Comparison of ENCODE assay signal across 8 mouse cellular contexts in the genomic region with DNA sequence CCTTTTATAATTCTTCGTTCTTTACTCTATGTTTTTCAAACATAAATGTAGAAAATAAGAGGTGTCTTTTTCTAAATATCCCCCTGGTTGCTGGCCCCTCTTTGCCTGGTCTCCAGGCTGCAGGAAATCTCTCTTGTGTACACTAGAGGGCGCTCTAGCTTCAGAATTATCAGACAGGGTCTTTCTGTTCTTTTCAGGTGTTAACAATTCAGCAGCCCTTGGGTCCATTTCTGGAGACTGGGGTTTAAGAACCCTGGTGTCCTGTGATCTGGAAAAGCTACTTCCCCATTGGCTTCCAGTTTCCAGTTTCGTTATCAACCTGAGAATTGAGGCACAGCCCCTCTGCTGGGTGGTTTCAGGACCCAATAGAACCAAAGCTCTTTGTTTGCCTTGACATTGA.
A peak's percentile ranks its signal among the peaks of the same experiment; 100 is the strongest.
DNase-seq lines count a peak whose midpoint lies in the region; ATAC-seq and TF ChIP-seq lines count a peak whose summit lies in the region.

No protein-coding gene starts in this region.

- no peak overlapping the region for H3K27ac ChIP-seq in forebrain, embryonic 13.5 days
- no peak overlapping the region for H3K27ac ChIP-seq in forebrain, embryonic 11.5 days (ENCODE audit: low read depth, low read length)
- no peak overlapping the region for H3K27ac ChIP-seq in liver, embryonic 14.5 days
- no peak overlapping the region for H3K27ac ChIP-seq in liver, embryonic 12.5 days
- H3K27ac ChIP-seq in forebrain, embryonic 14.5 days (ENCODE audit: low read depth, low read length): no peak overlapping the region

- H3K9ac ChIP-seq in forebrain, embryonic 13.5 days: no peak overlapping the region
- no peak overlapping the region for H3K9ac ChIP-seq in forebrain, embryonic 11.5 days (ENCODE audit: low read length)
- no peak overlapping the region for H3K9ac ChIP-seq in liver, embryonic 14.5 days (replicated peaks)
- no peak overlapping the region for H3K9ac ChIP-seq in liver, embryonic 12.5 days
- H3K9ac ChIP-seq in forebrain, embryonic 14.5 days (ENCODE audit: low read length): no peak overlapping the region

- H3K36me3 ChIP-seq in forebrain, embryonic 13.5 days (ENCODE audit: poor library complexity, severe bottlenecking): no peaks in the 10 kb centered on the region
- H3K36me3 ChIP-seq in forebrain, embryonic 11.5 days (ENCODE audit: control insufficient read depth, insufficient read depth, low read length): no peaks in the 10 kb centered on the region
- no peaks in the 10 kb centered on the region for H3K36me3 ChIP-seq in liver, embryonic 14.5 days (replicated peaks; ENCODE audit: control insufficient read depth, insufficient read depth, low read depth)
- H3K36me3 ChIP-seq in liver, embryonic 12.5 days: peaks cover 5% of the 10 kb centered on the region; the same call in 1 of the 2 replicates
- no peaks in the 10 kb centered on the region for H3K36me3 ChIP-seq in E14TG2a.4 (ENCODE audit: insufficient read depth, low read length)
- H3K36me3 ChIP-seq in forebrain, embryonic 14.5 days (ENCODE audit: control insufficient read depth, insufficient read depth, low read length): no peaks in the 10 kb centered on the region

- peak; percentile 58 for TF ChIP-seq CTCF in liver, embryonic 14.5 days (IDR thresholded peaks at IDR 0.05; ENCODE audit: low read depth)
- TF ChIP-seq CTCF in E14TG2a.4 (conservative IDR thresholded peaks at IDR 0.05; ENCODE audit: low read length): peak; percentile 30

- no peaks in the 10 kb centered on the region for H3K4me1 ChIP-seq in forebrain, embryonic 13.5 days
- H3K4me1 ChIP-seq in forebrain, embryonic 11.5 days (replicated peaks; ENCODE audit: control insufficient read depth, insufficient read depth, low read length): no peaks in the 10 kb centered on the region
- no peaks in the 10 kb centered on the region for H3K4me1 ChIP-seq in liver, embryonic 14.5 days (replicated peaks; ENCODE audit: control insufficient read depth in 2 of 2, insufficient read depth in 2 of 2, low read length in 1 of 2)
- H3K4me1 ChIP-seq in liver, embryonic 12.5 days: 0 out of 2 replicates have a peak, but pooled peaks cover 5% of the 10 kb centered on the region
- H3K4me1 ChIP-seq in E14TG2a.4 (replicated peaks; ENCODE audit: low read depth, low read length): peaks cover 10% of the 10 kb centered on the region
- H3K4me1 ChIP-seq in forebrain, embryonic 14.5 days (ENCODE audit: control insufficient read depth, insufficient read depth, low read length): no peaks in the 10 kb centered on the region

- no peak for DNase-seq in forebrain, embryonic 11.5 days (ENCODE audit: low spot score)
- no peak for DNase-seq in liver, embryonic 14.5 days (ENCODE audit: low read depth in 3 of 3, low spot score in 3 of 3)
- peak; percentile 72 for DNase-seq in forebrain, embryonic 14.5 days (ENCODE audit: low spot score)
- DNase-seq in adrenal gland, postnatal 14 days: no peak
- no peak for DNase-seq in adrenal gland, postnatal 25 days

- H3K27me3 ChIP-seq in forebrain, embryonic 13.5 days: no peaks in the 10 kb centered on the region
- H3K27me3 ChIP-seq in forebrain, embryonic 11.5 days (ENCODE audit: control insufficient read depth, insufficient read depth, low read length): no peaks in the 10 kb centered on the region
- no peaks in the 10 kb centered on the region for H3K27me3 ChIP-seq in liver, embryonic 14.5 days (ENCODE audit: control insufficient read depth, insufficient read depth, low read length)
- H3K27me3 ChIP-seq in liver, embryonic 12.5 days (replicated peaks): no peaks in the 10 kb centered on the region
- H3K27me3 ChIP-seq in E14TG2a.4 (ENCODE audit: insufficient read depth, low read length): no peaks in the 10 kb centered on the region
- no peaks in the 10 kb centered on the region for H3K27me3 ChIP-seq in forebrain, embryonic 14.5 days (replicated peaks; ENCODE audit: control insufficient read depth, insufficient read depth, low read length)

- 26% methylated on average over 3 of the region's 3 CpGs for WGBS in forebrain, embryonic 13.5 days
- 31% methylated on average over 3 of the region's 3 CpGs for WGBS in forebrain, embryonic 11.5 days
- WGBS in liver, embryonic 14.5 days (ENCODE audit: insufficient replicate concordance): 33% methylated on average over 3 of the region's 3 CpGs
- WGBS in liver, embryonic 12.5 days (ENCODE audit: insufficient replicate concordance): 33% methylated on average over 3 of the region's 3 CpGs
- 30% methylated on average over 3 of the region's 3 CpGs for WGBS in forebrain, embryonic 14.5 days

- ATAC-seq in forebrain, embryonic 13.5 days: peak; percentile 31
- ATAC-seq in forebrain, embryonic 11.5 days (replicated peaks; ENCODE audit: low FRiP score): no peak
- no peak for ATAC-seq in liver, embryonic 14.5 days (ENCODE audit: insufficient read depth)
- no peak for ATAC-seq in liver, embryonic 12.5 days
- peak; percentile 38; the same call in 1 of the 2 replicates for ATAC-seq in forebrain, embryonic 14.5 days

- no peaks in the 10 kb centered on the region for H3K9me3 ChIP-seq in forebrain, embryonic 13.5 days (replicated peaks)
- H3K9me3 ChIP-seq in forebrain, embryonic 11.5 days (ENCODE audit: control insufficient read depth, low read length): no peaks in the 10 kb centered on the region
- no peaks in the 10 kb centered on the region for H3K9me3 ChIP-seq in liver, embryonic 14.5 days (ENCODE audit: control insufficient read depth, low read length)
- H3K9me3 ChIP-seq in liver, embryonic 12.5 days (replicated peaks): no peaks in the 10 kb centered on the region
- no peaks in the 10 kb centered on the region for H3K9me3 ChIP-seq in E14TG2a.4 (ENCODE audit: low read length)
- no peaks in the 10 kb centered on the region for H3K9me3 ChIP-seq in forebrain, embryonic 14.5 days (replicated peaks; ENCODE audit: control insufficient read depth, low read length)

- H3K4me2 ChIP-seq in forebrain, embryonic 13.5 days: no peak overlapping the region
- no peak overlapping the region for H3K4me2 ChIP-seq in forebrain, embryonic 11.5 days (ENCODE audit: low read depth, low read length, severe bottlenecking)
- H3K4me2 ChIP-seq in liver, embryonic 14.5 days (ENCODE audit: low read depth): no peak overlapping the region
- no peak overlapping the region for H3K4me2 ChIP-seq in liver, embryonic 12.5 days
- no peak overlapping the region for H3K4me2 ChIP-seq in forebrain, embryonic 14.5 days (ENCODE audit: low read length)

- no peak overlapping the region for H3K4me3 ChIP-seq in forebrain, embryonic 13.5 days
- H3K4me3 ChIP-seq in forebrain, embryonic 11.5 days (ENCODE audit: low read depth, low read length): no peak overlapping the region
- no peak overlapping the region for H3K4me3 ChIP-seq in liver, embryonic 14.5 days (ENCODE audit: insufficient read depth in 1 of 2, low read depth in 2 of 2, low read length in 2 of 2)
- H3K4me3 ChIP-seq in liver, embryonic 12.5 days: no peak overlapping the region
- H3K4me3 ChIP-seq in E14TG2a.4 (replicated peaks; ENCODE audit: low read length): no peak overlapping the region
- no peak overlapping the region for H3K4me3 ChIP-seq in forebrain, embryonic 14.5 days (ENCODE audit: low read depth, low read length)

- no peak for TF ChIP-seq EP300 in liver, embryonic 14.5 days (IDR thresholded peaks at IDR 0.05; ENCODE audit: low read depth)

Comparison
In these comparisons a context has a peak if more than half of its experiments do, and no peak if none do; other contexts are left out.
1. ATAC-seq: peak in forebrain, embryonic 13.5 days (single experiment) and forebrain, embryonic 14.5 days (single experiment); none in forebrain, embryonic 11.5 days (single experiment), liver, embryonic 14.5 days (single experiment) and liver, embryonic 12.5 days (single experiment).